7 mouse cellular contexts compared by ENCODE assay signal in genomic region chr4:126261266-126261665, GRCm38 (mm10). TPM values are rescaled to one million over a fixed set of nuclear protein-coding genes. Genes with fewer than 3 reads are reported as not detected.
DNase-seq lines count a peak whose midpoint lies in the region; ATAC-seq and TF ChIP-seq lines count a peak whose summit lies in the region.

No protein-coding gene starts in this region.

- no peak overlapping the region for H3K4me3 ChIP-seq in bone marrow, adult 2 months (replicated peaks; ENCODE audit: control insufficient read depth, low read depth, low read length)
- no peak overlapping the region for H3K4me3 ChIP-seq in hindbrain, embryonic 15.5 days
- no peak overlapping the region for H3K4me3 ChIP-seq in neural tube, embryonic 12.5 days
- no peak overlapping the region for H3K4me3 ChIP-seq in midbrain, embryonic 14.5 days (replicated peaks; ENCODE audit: low read depth, low read length)

- DNase-seq in lung, adult 18-20 months, result peak; percentile 15 to 40
- DNase-seq in lung, postnatal 14 days, result no peak
- DNase-seq in midbrain, embryonic 14.5 days, result no peak
- DNase-seq in layer of hippocampus, postnatal 36 days, result no peak

- H3K27ac ChIP-seq in bone marrow, adult 2 months (ENCODE audit: control insufficient read depth, insufficient read depth, low read depth, low read length, poor library complexity), result peak overlapping the region; percentile 84
- H3K27ac ChIP-seq in hindbrain, embryonic 15.5 days (replicated peaks), result peak overlapping the region; percentile 67; the same call in 1 of the 2 replicates
- H3K27ac ChIP-seq in neural tube, embryonic 12.5 days, result 0 out of 2 replicates have a peak overlapping the region, but pooled peaks have one; percentile 0
- H3K27ac ChIP-seq in midbrain, embryonic 14.5 days (replicated peaks; ENCODE audit: low read depth, low read length), result no peak overlapping the region

- TF ChIP-seq CTCF in bone marrow, adult 2 months (IDR thresholded peaks at IDR 0.05; ENCODE audit: control insufficient read depth, insufficient read depth, low read length), result no peak

- no peak for TF ChIP-seq POLR2A in bone marrow, adult 2 months (IDR thresholded peaks at IDR 0.05; ENCODE audit: borderline replicate concordance, control insufficient read depth, low read depth, low read length)

- no peak overlapping the region for H3K4me2 ChIP-seq in hindbrain, embryonic 15.5 days
- H3K4me2 ChIP-seq in neural tube, embryonic 12.5 days (replicated peaks), result peak overlapping the region; percentile 30
- H3K4me2 ChIP-seq in midbrain, embryonic 14.5 days (ENCODE audit: low read length), result no peak overlapping the region

- H3K9ac ChIP-seq in hindbrain, embryonic 15.5 days, result no peak overlapping the region
- H3K9ac ChIP-seq in neural tube, embryonic 12.5 days, result no peak overlapping the region
- no peak overlapping the region for H3K9ac ChIP-seq in midbrain, embryonic 14.5 days (replicated peaks; ENCODE audit: low read length)

- H3K36me3 ChIP-seq in hindbrain, embryonic 15.5 days, result no peaks in the 10 kb centered on the region
- H3K36me3 ChIP-seq in neural tube, embryonic 12.5 days, result no peaks in the 10 kb centered on the region
- H3K36me3 ChIP-seq in midbrain, embryonic 14.5 days (ENCODE audit: control insufficient read depth, insufficient read depth, low read length), result no peaks in the 10 kb centered on the region

- WGBS in bone marrow, adult 2 months, result 58% methylated on average over 6 of the region's 6 CpGs
- 77% methylated on average over 6 of the region's 6 CpGs for WGBS in hindbrain, embryonic 15.5 days
- 74% methylated on average over 6 of the region's 6 CpGs for WGBS in neural tube, embryonic 12.5 days
- WGBS in midbrain, embryonic 14.5 days, result 73% methylated on average over 6 of the region's 6 CpGs

- peaks cover 9% of the 10 kb centered on the region for H3K4me1 ChIP-seq in bone marrow, adult 2 months (ENCODE audit: control insufficient read depth, insufficient read depth, low read length)
- H3K4me1 ChIP-seq in hindbrain, embryonic 15.5 days (replicated peaks), result peaks cover 55% of the 10 kb centered on the region
- peaks cover 45% of the 10 kb centered on the region for H3K4me1 ChIP-seq in neural tube, embryonic 12.5 days
- H3K4me1 ChIP-seq in midbrain, embryonic 14.5 days (ENCODE audit: control insufficient read depth, insufficient read depth, low read length), result peaks cover 28% of the 10 kb centered on the region

- H3K27me3 ChIP-seq in hindbrain, embryonic 15.5 days, result no peaks in the 10 kb centered on the region
- H3K27me3 ChIP-seq in neural tube, embryonic 12.5 days (replicated peaks), result no peaks in the 10 kb centered on the region
- H3K27me3 ChIP-seq in midbrain, embryonic 14.5 days (ENCODE audit: control insufficient read depth, insufficient read depth, low read length), result no peaks in the 10 kb centered on the region

- no peak for ATAC-seq in hindbrain, embryonic 15.5 days (ENCODE audit: low FRiP score, low read depth)
- ATAC-seq in neural tube, embryonic 12.5 days (ENCODE audit: low FRiP score, low read depth), result no peak
- ATAC-seq in midbrain, embryonic 14.5 days (ENCODE audit: low FRiP score, low TSS enrichment), result no peak

- no peaks in the 10 kb centered on the region for H3K9me3 ChIP-seq in hindbrain, embryonic 15.5 days
- no peaks in the 10 kb centered on the region for H3K9me3 ChIP-seq in neural tube, embryonic 12.5 days
- no peaks in the 10 kb centered on the region for H3K9me3 ChIP-seq in midbrain, embryonic 14.5 days (ENCODE audit: control insufficient read depth, low read length)

RNA-seq across cellular contexts. Expression of gene Trappc3, which starts 0.9 kb away (rescaled TPM):
- 24.1 and 32.5 TPM in 2 replicates for polyA plus RNA-seq in bone marrow, adult 2 months (2011; ENCODE audit: insufficient read depth, insufficient read length, low replicate concordance, missing spikeins)
- polyA plus RNA-seq in hindbrain, embryonic 15.5 days (2015; fragmentation: Nextera tagmentation; extraction: Ambion mirVana), result 172 and 180 TPM in 2 replicates
- 119 and 127 TPM in 2 replicates for polyA plus RNA-seq in neural tube, embryonic 12.5 days (2016; fragmentation: Nextera tagmentation; extraction: Ambion mirVana)
- 37.1 and 124 TPM in 2 replicates for polyA plus RNA-seq in midbrain, embryonic 14.5 days (2014; fragmentation: Nextera tagmentation; extraction: Ambion mirVana)
- 10 to 100 TPM; 77.9 to 83.3 TPM for total RNA-seq in layer of hippocampus, postnatal 36 days (2021)

RNA-seq across cellular contexts. Expression of gene Map7d1, which starts 5.1 kb away (rescaled TPM):
- 28.7 and 45.5 TPM in 2 replicates for polyA plus RNA-seq in bone marrow, adult 2 months (2011; ENCODE audit: insufficient read depth, insufficient read length, low replicate concordance, missing spikeins)
- 82.9 and 97.5 TPM in 2 replicates for polyA plus RNA-seq in hindbrain, embryonic 15.5 days (2015; fragmentation: Nextera tagmentation; extraction: Ambion mirVana)
- 140 and 149 TPM in 2 replicates for polyA plus RNA-seq in neural tube, embryonic 12.5 days (2016; fragmentation: Nextera tagmentation; extraction: Ambion mirVana)
- 78.3 and 85.3 TPM in 2 replicates for polyA plus RNA-seq in midbrain, embryonic 14.5 days (2014; fragmentation: Nextera tagmentation; extraction: Ambion mirVana)
- 100 to 1,000 TPM; 245 to 249 TPM for total RNA-seq in layer of hippocampus, postnatal 36 days (2021)

RNA-seq across cellular contexts. Expression of gene Col8a2, which starts 25.3 kb away (rescaled TPM):
- 0.57 TPM in 1 of 2 replicates, not detected in the other for polyA plus RNA-seq in bone marrow, adult 2 months (2011; ENCODE audit: insufficient read depth, insufficient read length, low replicate concordance, missing spikeins)
- polyA plus RNA-seq in hindbrain, embryonic 15.5 days (2015; fragmentation: Nextera tagmentation; extraction: Ambion mirVana), result 6.9 and 8.1 TPM in 2 replicates
- polyA plus RNA-seq in neural tube, embryonic 12.5 days (2016; fragmentation: Nextera tagmentation; extraction: Ambion mirVana), result 12.1 and 13.8 TPM in 2 replicates
- 0.57 and 1.1 TPM in 2 replicates for polyA plus RNA-seq in midbrain, embryonic 14.5 days (2014; fragmentation: Nextera tagmentation; extraction: Ambion mirVana)
- 1 to 10 TPM in 1 of 2 experiments, under 1 TPM in 1; 0.60 to 1.3 TPM for total RNA-seq in layer of hippocampus, postnatal 36 days (2021)

RNA-seq across cellular contexts. Expression of gene Thrap3, which starts 58.7 kb away (rescaled TPM):
- 133 and 198 TPM in 2 replicates for polyA plus RNA-seq in bone marrow, adult 2 months (2011; ENCODE audit: insufficient read depth, insufficient read length, low replicate concordance, missing spikeins)
- polyA plus RNA-seq in hindbrain, embryonic 15.5 days (2015; fragmentation: Nextera tagmentation; extraction: Ambion mirVana), result 130 and 141 TPM in 2 replicates
- polyA plus RNA-seq in neural tube, embryonic 12.5 days (2016; fragmentation: Nextera tagmentation; extraction: Ambion mirVana), result 236 and 241 TPM in 2 replicates
- polyA plus RNA-seq in midbrain, embryonic 14.5 days (2014; fragmentation: Nextera tagmentation; extraction: Ambion mirVana), result 113 and 167 TPM in 2 replicates
- total RNA-seq in layer of hippocampus, postnatal 36 days (2021), result 100 to 1,000 TPM; 148 to 151 TPM

Comparison
In these comparisons a context has a peak if more than half of its experiments do, and no peak if none do; other contexts are left out.
1. DNase-seq: peak in lung, adult 18-20 months (2 of 2); none in lung, postnatal 14 days (single experiment), midbrain, embryonic 14.5 days (single experiment) and layer of hippocampus, postnatal 36 days (0 of 2).